In genomic region chr7:82880700-82881099, GRCm38 (mm10) we compare ENCODE assay signal across 14 mouse cellular contexts. TPM values are rescaled to one million over a fixed set of nuclear protein-coding genes. Genes with fewer than 3 reads are reported as not detected.
DNase-seq lines count a peak whose midpoint lies in the region; ATAC-seq and TF ChIP-seq lines count a peak whose summit lies in the region.
"Had no signal": no experiment of that assay in that cellular context is flagged by ENCODE, and none has a peak within 500 bp of the region (broad histone marks: within the 10 kb centered on the region; RNA-seq: fewer than 3 reads in every experiment).

No protein-coding gene starts in this region.

- no peak for TF ChIP-seq POLR2A in kidney, adult 2 months (IDR thresholded peaks at IDR 0.05; ENCODE audit: low read depth, low read length)
- no peak for TF ChIP-seq POLR2A in testis, adult 2 months (IDR thresholded peaks at IDR 0.05; ENCODE audit: control insufficient read depth, low read depth, low read length)

- H3K36me3 ChIP-seq in kidney, adult 2 months (ENCODE audit: control insufficient read depth, insufficient read depth, low read length) = no peaks in the 10 kb centered on the region
- no peaks in the 10 kb centered on the region for H3K36me3 ChIP-seq in kidney, embryonic 14.5 days (ENCODE audit: control insufficient read depth, insufficient read depth, low read length)
- H3K36me3 ChIP-seq in testis, adult 2 months (ENCODE audit: control insufficient read depth, insufficient read depth, low read length) = no peaks in the 10 kb centered on the region
- H3K36me3 ChIP-seq: hindbrain, embryonic 15.5 days; limb, embryonic 13.5 days had no signal

- no peaks in the 10 kb centered on the region for H3K27me3 ChIP-seq in kidney, adult 2 months (replicated peaks; ENCODE audit: control insufficient read depth, insufficient read depth, low read length)
- H3K27me3 ChIP-seq in kidney, embryonic 14.5 days (ENCODE audit: control insufficient read depth, insufficient read depth, low read length) = no peaks in the 10 kb centered on the region
- no peaks in the 10 kb centered on the region for H3K27me3 ChIP-seq in testis, adult 2 months (ENCODE audit: control insufficient read depth, insufficient read depth, low read length)
- H3K27me3 ChIP-seq: hindbrain, embryonic 15.5 days; limb, embryonic 13.5 days had no signal

- 0 out of 2 replicates have a peak, but pooled peaks cover 2% of the 10 kb centered on the region for H3K9me3 ChIP-seq in kidney, embryonic 14.5 days (ENCODE audit: control insufficient read depth, low read length)
- H3K9me3 ChIP-seq: hindbrain, embryonic 15.5 days; limb, embryonic 13.5 days had no signal

- H3K9ac ChIP-seq in kidney, embryonic 14.5 days (ENCODE audit: low read depth, low read length) = no peak overlapping the region
- H3K9ac ChIP-seq: hindbrain, embryonic 15.5 days; limb, embryonic 13.5 days had no signal

- no peaks in the 10 kb centered on the region for H3K4me1 ChIP-seq in kidney, adult 2 months (ENCODE audit: control insufficient read depth, insufficient read depth, low read length)
- no peaks in the 10 kb centered on the region for H3K4me1 ChIP-seq in kidney, embryonic 14.5 days (ENCODE audit: control insufficient read depth, insufficient read depth, low read length)
- H3K4me1 ChIP-seq in testis, adult 2 months (ENCODE audit: control insufficient read depth, insufficient read depth, low read length) = no peaks in the 10 kb centered on the region
- H3K4me1 ChIP-seq: hindbrain, embryonic 15.5 days; limb, embryonic 13.5 days had no signal

- 93% methylated on average over 5 of the region's 5 CpGs for WGBS in kidney, adult 2 months
- 90% methylated on average over 5 of the region's 5 CpGs for WGBS in kidney, embryonic 14.5 days

- H3K4me3 ChIP-seq in kidney, adult 2 months (ENCODE audit: insufficient read depth, low read depth, low read length) = no peak overlapping the region
- H3K4me3 ChIP-seq in kidney, embryonic 14.5 days (ENCODE audit: low read length) = no peak overlapping the region
- peak overlapping the region; percentile 61 for H3K4me3 ChIP-seq in testis, adult 2 months (ENCODE audit: control insufficient read depth, low read depth, low read length)
- H3K4me3 ChIP-seq: hindbrain, embryonic 15.5 days; limb, embryonic 13.5 days had no signal

- H3K4me2 ChIP-seq in kidney, embryonic 14.5 days (replicated peaks; ENCODE audit: low read depth, low read length) = no peak overlapping the region
- H3K4me2 ChIP-seq: hindbrain, embryonic 15.5 days; limb, embryonic 13.5 days had no signal

- no peak for DNase-seq in kidney, adult 2 months
- DNase-seq in testis, postnatal 10 days (ENCODE audit: low spot score) = no peak
- DNase-seq in NIH3T3 (ENCODE audit: low read depth) = peak; percentile 14
- no peak for DNase-seq in frontal cortex, adult 2 months (ENCODE audit: extremely low spot score in 1 of 2, low spot score in 1 of 2)
- DNase-seq in heart, adult 18-20 months = no peak
- DNase-seq: cerebellum, postnatal 36 days; heart, postnatal 14 days; kidney, adult 9 months; lung, postnatal 10 days; thymus, postnatal 36 days had no signal

- H3K27ac ChIP-seq in kidney, adult 2 months (ENCODE audit: insufficient read depth, low read depth, low read length) = no peak overlapping the region
- no peak overlapping the region for H3K27ac ChIP-seq in kidney, embryonic 14.5 days (ENCODE audit: low read depth, low read length)
- no peak overlapping the region for H3K27ac ChIP-seq in testis, adult 2 months (ENCODE audit: control insufficient read depth, insufficient read depth, low read depth, low read length)
- H3K27ac ChIP-seq: hindbrain, embryonic 15.5 days; limb, embryonic 13.5 days had no signal

- TF ChIP-seq CTCF in kidney, adult 2 months (conservative IDR thresholded peaks at IDR 0.05; ENCODE audit: insufficient read depth, insufficient read length, low read depth, low read length) = peak; percentile 30; the same call in 1 of the 2 replicates
- no peak for TF ChIP-seq CTCF in testis, adult 2 months (IDR thresholded peaks at IDR 0.05; ENCODE audit: control insufficient read depth, insufficient read depth, insufficient replicate concordance, low read depth, low read length)

- ATAC-seq in kidney, embryonic 14.5 days (ENCODE audit: low FRiP score, low TSS enrichment) = no peak

RNA-seq across cellular contexts. Expression of gene Mex3b, which starts 13.6 kb away (rescaled TPM):
- polyA plus RNA-seq in kidney, adult 2 months (2012; rRNA removed) = 3.7 and 4.7 TPM in 2 replicates
- 14.3 and 16.3 TPM in 2 replicates for polyA plus RNA-seq in kidney, embryonic 14.5 days (2014; fragmentation: Nextera tagmentation; extraction: Ambion mirVana)
- 54.8 and 61.3 TPM in 2 replicates for polyA plus RNA-seq in testis, adult 2 months (2012; rRNA removed)
- polyA plus RNA-seq in frontal cortex, adult 2 months (2012; rRNA removed) = 20.5 and 23.4 TPM in 2 replicates
- total RNA-seq in heart, adult 18-20 months (2021) = 1 to 10 TPM; 1.2 to 1.3 TPM
